Mouse (Mus musculus): ENCODE measurements around the gene Igf2.

GRCm38 (mm10) chr7:142653726-142654125, 12.9 kb downstream of the Igf2 start:
- no peak for TF ChIP-seq CTCF (IDR thresholded peaks at IDR 0.05; ENCODE audit: control insufficient read depth, insufficient read depth, insufficient read length)
- TF ChIP-seq CEBPB (IDR thresholded peaks at IDR 0.05; ENCODE audit: low read depth) = no peak
- no peak for TF ChIP-seq MAX (IDR thresholded peaks at IDR 0.05)
- TF ChIP-seq MYOG (IDR thresholded peaks at IDR 0.05; ENCODE audit: control insufficient read depth, extremely low read depth, insufficient read length) = no peak

All from C2C12 (cell line).